Mouse (Mus musculus): ENCODE results near the gene Bysl.

- TF ChIP-seq CTCF (IDR thresholded peaks at IDR 0.05; ENCODE audit: low read depth, low read length) (no peak), TAL1 (conservative IDR thresholded peaks at IDR 0.05; ENCODE audit: low read depth, low read length) (no peak), GATA1 (IDR thresholded peaks at IDR 0.05; ENCODE audit: borderline replicate concordance, low read length) (no peak), GATA2 (IDR thresholded peaks at IDR 0.05; ENCODE audit: borderline replicate concordance, low read depth, low read length) (no peak)
Measured at GRCm38 (mm10) chr17:47655697-47656096, 44.4 kb upstream of the Bysl start.
